Mouse (Mus musculus): ENCODE data around the gene Btbd16. TPM values are rescaled to one million over a fixed set of nuclear protein-coding genes. Genes with fewer than 3 reads are reported as not detected.

Gene Btbd16
- under 1 TPM; 0.02 to 0.06 TPM for polyA plus RNA-seq (2012; fragmentation: generic; extraction: Trizol)

GRCm38 (mm10) chr7:130773914-130774630 lies at the start of gene Btbd16:
TSS of gene Btbd16 (plus strand) at chr7:130774069.

GRCm38 (mm10) chr7:130865613-130866591 lies 92.0 kb downstream of the Btbd16 start, which contains the start of gene Plekha1:
TSS of gene Plekha1 (plus strand) at chr7:130865756.

Other genes with a start within 250 kb of the Btbd16 start
- gene Nsmce4a, start 201.0 kb upstream of the Btbd16 start, polyA plus RNA-seq (2012; fragmentation: generic; extraction: Trizol): 10 to 100 TPM; 16.8 to 39.6 TPM
- 10 to 100 TPM; 14.9 to 29.3 TPM for gene Tacc2, start 196.6 kb upstream of the Btbd16 start, polyA plus RNA-seq (2012; fragmentation: generic; extraction: Trizol)
- 1 to 10 TPM in 1 of 2 experiments, under 1 TPM in 1; 0.34 to 3.3 TPM for gene Plekha1, start 91.7 kb downstream of the Btbd16 start, polyA plus RNA-seq (2012; fragmentation: generic; extraction: Trizol)
- gene Htra1, start 162.0 kb downstream of the Btbd16 start, polyA plus RNA-seq (2012; fragmentation: generic; extraction: Trizol): 10 to 100 TPM in 1 of 2 experiments, 1 to 10 TPM in 1; 2.4 to 10.6 TPM

All from C3H10T1/2 (cell line).